ENCODE assay signal across 25 mouse cellular contexts in genomic region chr4:106655681-106656080, GRCm38 (mm10). TPM values are rescaled to one million over a fixed set of nuclear protein-coding genes. Genes with fewer than 3 reads are reported as not detected.
"Had no signal": no experiment of that assay in that cellular context is flagged by ENCODE, and none has a peak within 500 bp of the region (broad histone marks: within the 10 kb centered on the region; RNA-seq: fewer than 3 reads in every experiment).

No protein-coding gene starts in this region.

- H3K4me2 ChIP-seq: lung, embryonic 15.5 days; midbrain, embryonic 11.5 days; midbrain, embryonic 13.5 days; midbrain, embryonic 15.5 days; neural tube, embryonic 13.5 days; neural tube, embryonic 15.5 days; stomach, embryonic 15.5 days had no signal

- ATAC-seq: lung, postnatal 0 days; midbrain, embryonic 13.5 days; midbrain, embryonic 15.5 days had no signal

- H3K27ac ChIP-seq: lung, embryonic 15.5 days; macrophage; midbrain, embryonic 13.5 days; midbrain, embryonic 15.5 days; neural tube, embryonic 13.5 days; neural tube, embryonic 15.5 days; stomach, embryonic 15.5 days; stomach, postnatal 0 days had no signal

- H3K4me3 ChIP-seq: lung, embryonic 15.5 days; megakaryocyte, embryonic 14.5 days; midbrain, embryonic 13.5 days; midbrain, embryonic 15.5 days; neural tube, embryonic 13.5 days; neural tube, embryonic 15.5 days; stomach, embryonic 15.5 days had no signal

- H3K9ac ChIP-seq: lung, embryonic 15.5 days; midbrain, embryonic 13.5 days; midbrain, embryonic 15.5 days; neural tube, embryonic 13.5 days; neural tube, embryonic 15.5 days; stomach, embryonic 15.5 days had no signal

- H3K9me3 ChIP-seq: lung, embryonic 15.5 days; megakaryocyte, embryonic 14.5 days; midbrain, embryonic 13.5 days; midbrain, embryonic 15.5 days; neural tube, embryonic 13.5 days; neural tube, embryonic 15.5 days; stomach, embryonic 15.5 days had no signal

- H3K27me3 ChIP-seq: lung, embryonic 15.5 days; megakaryocyte, embryonic 14.5 days; midbrain, embryonic 13.5 days; midbrain, embryonic 15.5 days; neural tube, embryonic 13.5 days; neural tube, embryonic 15.5 days; stomach, embryonic 15.5 days had no signal

- DNase-seq: lung, adult 2 months; lung, postnatal 14 days; lung, postnatal 36 days; retina, postnatal 1 day; right cerebral cortex, adult 18-20 months; right cerebral cortex, postnatal 25 days; right cerebral cortex, postnatal 4 days; thymus, adult 2 months; thymus, postnatal 25 days; thymus, postnatal 4 days had no signal

RNA-seq across cellular contexts. Expression of gene Ttc22, which starts 33.4 kb away (rescaled TPM):
- total RNA-seq: megakaryocyte progenitor cell, adult 5-6 weeks; monocyte, adult 5-6 weeks had no signal
- polyA plus RNA-seq: macrophage; midbrain, embryonic 11.5 days had no signal

RNA-seq across cellular contexts. Expression of gene Lexm, which starts 38.6 kb away (rescaled TPM):
- total RNA-seq: megakaryocyte progenitor cell, adult 5-6 weeks; midbrain, postnatal 0 days; monocyte, adult 5-6 weeks had no signal
- polyA plus RNA-seq: lung, adult 2 months; lung, embryonic 15.5 days; lung, postnatal 0 days; macrophage; midbrain, embryonic 15.5 days; midbrain, postnatal 0 days; neural tube, embryonic 15.5 days; spleen, adult 2 months; stomach, embryonic 15.5 days; stomach, postnatal 0 days; thymus, adult 2 months had no signal
